Mouse (Mus musculus): ENCODE results near the gene Fam71e1. TPM values are rescaled to one million over a fixed set of nuclear protein-coding genes. Genes with fewer than 3 reads are reported as not detected.

Gene Fam71e1
- total and polyA plus RNA-seq, 3 experiments: 1.2 to 2.0 TPM; not detected in 1

GRCm38 (mm10) chr7:44467811-44468411 is 28.5 kb upstream of the Fam71e1 start, which contains the start of gene Josd2 (continued):
- TF ChIP-seq NRF1 (IDR thresholded peaks at IDR 0.05; ENCODE audit: insufficient read depth, low read depth, low read length, poor library complexity, severe bottlenecking) (peak; percentile 64), BHLHE40 (IDR thresholded peaks at IDR 0.05; ENCODE audit: borderline replicate concordance, low read depth, low read length) (no peak), EP300 (IDR thresholded peaks at IDR 0.05; ENCODE audit: low read depth in 1 of 2, low read length in 2 of 2) (no peak), ZKSCAN1 (IDR thresholded peaks at IDR 0.05; ENCODE audit: low read depth, low read length) (no peak), CHD2 (IDR thresholded peaks at IDR 0.05; ENCODE audit: low read length) (peak; percentile 97), USF1 (IDR thresholded peaks at IDR 0.05; ENCODE audit: low read depth, low read length) (peak; percentile 18; the same call in 1 of the 2 replicates), TAL1 (IDR thresholded peaks at IDR 0.05; ENCODE audit: low read length) (no peak), POLR2A (IDR thresholded peaks at IDR 0.05; ENCODE audit: control insufficient read depth in 1 of 2, insufficient read depth in 1 of 2, low read depth in 1 of 2, low read length in 2 of 2, poor library complexity in 1 of 2) (peak; percentile 65 to 81), POLR2AphosphoS2 (IDR thresholded peaks at IDR 0.05; ENCODE audit: low read length) (peak; percentile 71; the same call in 1 of the 2 replicates), E2F4 (IDR thresholded peaks at IDR 0.05; ENCODE audit: borderline replicate concordance, low read depth, low read length) (no peak), KAT2A (conservative IDR thresholded peaks at IDR 0.05; ENCODE audit: low read depth, low read length) (peak; percentile 94)

- H3K27me3 ChIP-seq (ENCODE audit: control insufficient read depth in 1 of 2, insufficient read depth in 2 of 2, low read length in 2 of 2): no peaks in the 10 kb centered on the region
- peak overlapping the region; percentile 58 to 76 for H3K4me3 ChIP-seq (ENCODE audit: control insufficient read depth in 1 of 2, insufficient read depth in 1 of 2, low read depth in 2 of 2, low read length in 2 of 2)
- no peaks in the 10 kb centered on the region for H3K36me3 ChIP-seq (ENCODE audit: control insufficient read depth in 1 of 2, insufficient read depth in 2 of 2, low read length in 2 of 2)
- H3K4me1 ChIP-seq (ENCODE audit: control insufficient read depth in 1 of 2, insufficient read depth in 2 of 2, low read length in 2 of 2): peaks cover 0 to 13% of the 10 kb centered on the region in 2 experiments; a peak in 2 of 4 replicates
- no peak for TF ChIP-seq ZMIZ1 (IDR thresholded peaks at IDR 0.05; ENCODE audit: low read depth, low read length)
- TF ChIP-seq POLR2AphosphoS5 (IDR thresholded peaks at IDR 0.05; ENCODE audit: borderline replicate concordance, low read depth, low read length): no peak
- no peak for TF ChIP-seq POLR2AphosphoS2 (IDR thresholded peaks at IDR 0.05; ENCODE audit: low read length)
- no peak for TF ChIP-seq EP300 (IDR thresholded peaks at IDR 0.05; ENCODE audit: low read depth in 1 of 2, low read length in 2 of 2)
- TF ChIP-seq MXI1 (IDR thresholded peaks at IDR 0.05; ENCODE audit: low read depth, low read length): no peak
- no peak for TF ChIP-seq KAT2A (conservative IDR thresholded peaks at IDR 0.05; ENCODE audit: low read depth, low read length)
- TF ChIP-seq CTCF (IDR thresholded peaks at IDR 0.05 in 2 of 3, conservative IDR thresholded peaks at IDR 0.05 in 1 of 3; ENCODE audit: control insufficient read depth in 1 of 3, insufficient read depth in 1 of 3, low read depth in 2 of 3, low read length in 3 of 3, poor library complexity in 1 of 3, severe bottlenecking in 1 of 3): no peak
- no peak for TF ChIP-seq TCF12 (IDR thresholded peaks at IDR 0.05; ENCODE audit: low read depth, low read length)
- TF ChIP-seq HCFC1 (IDR thresholded peaks at IDR 0.05; ENCODE audit: low read depth, low read length): no peak
- no peak for TF ChIP-seq JUND (IDR thresholded peaks at IDR 0.05; ENCODE audit: low read depth, low read length)
- TF ChIP-seq MAZ (IDR thresholded peaks at IDR 0.05; ENCODE audit: low read depth, low read length): no peak
- peak overlapping the region; percentile 74 for H3K9ac ChIP-seq (ENCODE audit: control insufficient read depth, low read depth, low read length, poor library complexity, severe bottlenecking)
- no peaks in the 10 kb centered on the region for H3K9me3 ChIP-seq (replicated peaks; ENCODE audit: insufficient read depth, low read length)
- peaks cover 3% of the 10 kb centered on the region for H3K79me2 ChIP-seq (ENCODE audit: control insufficient read depth, insufficient read depth, low read length, poor library complexity)
- DNase-seq (ENCODE audit: low read depth, low spot score): peak; percentile 20
- no peak overlapping the region for H3K27ac ChIP-seq (ENCODE audit: control insufficient read depth, low read depth, low read length)
Observed at GRCm38 (mm10) chr7:44468644-44469285, 27.6 kb upstream of the Fam71e1 start.
